Mouse (Mus musculus) kidney, adult 11 months (tissue): Measurements from ENCODE around the gene Mapkapk2.

ENCODE experiments used
- DNase-seq: peaks from one replicate; pipeline ENCODE4 v3.0.0; 2022

Gene Mapkapk2

GRCm38 (mm10) chr1:131019492-131020098 is 78.0 kb downstream of the Mapkapk2 start, which contains the start of gene Il10:
TSS of gene Il10 (plus strand) at chr1:131019845.
- DNase-seq, result no peak

GRCm38 (mm10) chr1:131015879-131016278 is 81.7 kb downstream of the Mapkapk2 start:
- no peak for DNase-seq

GRCm38 (mm10) chr1:131015281-131015680 is 82.3 kb downstream of the Mapkapk2 start:
- no peak for DNase-seq

- no peak for DNase-seq
Measured at GRCm38 (mm10) chr1:131013926-131014325, 83.7 kb downstream of the Mapkapk2 start.

- DNase-seq, result no peak
Measured at GRCm38 (mm10) chr1:131012494-131012893, 85.1 kb downstream of the Mapkapk2 start.

- no peak for DNase-seq
Measured at GRCm38 (mm10) chr1:131010201-131011153, 87.1 kb downstream of the Mapkapk2 start.

GRCm38 (mm10) chr1:131006069-131006468 is 91.6 kb downstream of the Mapkapk2 start:
- no peak for DNase-seq
